ENCODE assay signal across 25 mouse cellular contexts in the genomic region with DNA sequence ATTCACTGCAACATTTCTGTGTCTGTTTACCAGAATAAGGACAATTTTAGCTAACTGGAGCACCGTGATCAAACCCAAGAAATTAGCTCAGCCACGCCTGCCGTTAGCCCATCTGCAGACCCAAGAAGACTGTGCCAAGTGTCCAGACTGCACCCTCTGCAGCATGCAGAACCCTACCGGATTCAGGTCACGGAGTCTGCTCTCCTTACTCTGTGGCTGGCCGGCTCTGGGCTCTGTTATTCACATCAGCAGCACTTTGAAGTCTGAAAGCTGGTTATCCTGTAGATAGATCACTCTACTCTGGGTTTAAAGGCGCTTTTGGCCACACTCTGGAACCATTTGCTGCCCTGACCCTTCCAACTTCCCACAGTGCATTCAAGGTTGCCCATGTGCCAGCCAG. TPM values are rescaled to one million over a fixed set of nuclear protein-coding genes. Genes with fewer than 3 reads are reported as not detected.
DNase-seq lines count a peak whose midpoint lies in the region; ATAC-seq and TF ChIP-seq lines count a peak whose summit lies in the region.
"Had no signal": no experiment of that assay in that cellular context is flagged by ENCODE, and none has a peak within 500 bp of the region (broad histone marks: within the 10 kb centered on the region; RNA-seq: fewer than 3 reads in every experiment).

No protein-coding gene starts in this region.

- H3K9me3 ChIP-seq in midbrain, postnatal 0 days (ENCODE audit: low read length): no peaks in the 10 kb centered on the region
- no peaks in the 10 kb centered on the region for H3K9me3 ChIP-seq in midbrain, embryonic 10.5 days (replicated peaks)
- no peaks in the 10 kb centered on the region for H3K9me3 ChIP-seq in limb, embryonic 10.5 days (replicated peaks)
- H3K9me3 ChIP-seq: forebrain, embryonic 15.5 days; hindbrain, embryonic 15.5 days; limb, embryonic 15.5 days; megakaryocyte, embryonic 14.5 days; neural tube, embryonic 13.5 days; stomach, embryonic 15.5 days had no signal

- no peak overlapping the region for H3K4me3 ChIP-seq in midbrain, postnatal 0 days (ENCODE audit: low read depth, low read length)
- no peak overlapping the region for H3K4me3 ChIP-seq in midbrain, embryonic 10.5 days
- H3K4me3 ChIP-seq in limb, embryonic 10.5 days: no peak overlapping the region
- H3K4me3 ChIP-seq: forebrain, embryonic 15.5 days; hindbrain, embryonic 15.5 days; layer of hippocampus, adult 2 months; limb, embryonic 15.5 days; megakaryocyte, embryonic 14.5 days; neural tube, embryonic 13.5 days; stomach, embryonic 15.5 days had no signal

- no peak overlapping the region for H3K9ac ChIP-seq in midbrain, postnatal 0 days (replicated peaks; ENCODE audit: low read length, poor library complexity, severe bottlenecking)
- H3K9ac ChIP-seq: forebrain, embryonic 15.5 days; hindbrain, embryonic 15.5 days; limb, embryonic 15.5 days; liver, embryonic 14.5 days; lung, embryonic 14.5 days; neural tube, embryonic 13.5 days; stomach, embryonic 15.5 days had no signal

- no peaks in the 10 kb centered on the region for H3K27me3 ChIP-seq in midbrain, postnatal 0 days (ENCODE audit: insufficient read depth, low read length)
- H3K27me3 ChIP-seq in midbrain, embryonic 10.5 days (ENCODE audit: low read depth, poor library complexity, severe bottlenecking): no peaks in the 10 kb centered on the region
- H3K27me3 ChIP-seq in limb, embryonic 10.5 days (ENCODE audit: low read depth, poor library complexity, severe bottlenecking): no peaks in the 10 kb centered on the region
- H3K27me3 ChIP-seq: forebrain, embryonic 15.5 days; hindbrain, embryonic 15.5 days; limb, embryonic 15.5 days; stomach, embryonic 15.5 days had no signal

- DNase-seq in midbrain, postnatal 0 days (ENCODE audit: low spot score): peak; percentile 51
- DNase-seq in midbrain, embryonic 10.5 days (ENCODE audit: low spot score): no peak
- peak; percentile 88 for DNase-seq in cerebellum, adult 11-12 months
- DNase-seq in cerebellum, postnatal 10 days: peak; percentile 90 to 91
- DNase-seq in gastrocnemius, postnatal 36 days: no peak
- no peak for DNase-seq in limb, embryonic 10.5 days (ENCODE audit: low spot score)
- DNase-seq in retina, embryonic 14.5 days (ENCODE audit: low spot score): no peak
- DNase-seq: adrenal gland, postnatal 10 days; kidney, adult 9 months; kidney, postnatal 14 days; lung, embryonic 14.5 days; right cerebral cortex, adult 18-20 months; right cerebral cortex, postnatal 4 days; thymus, postnatal 25 days had no signal

- no peak for ATAC-seq in midbrain, postnatal 0 days (ENCODE audit: low FRiP score)
- ATAC-seq: activated CD4-positive, CD25-positive, alpha-beta regulatory T cell, adult 4 months; forebrain, embryonic 15.5 days; intestine, embryonic 16.5 days had no signal

- TF ChIP-seq CTCF in midbrain, postnatal 0 days (IDR thresholded peaks at IDR 0.05): no peak

- no peaks in the 10 kb centered on the region for H3K36me3 ChIP-seq in midbrain, postnatal 0 days (ENCODE audit: insufficient read depth, low read length)
- H3K36me3 ChIP-seq in midbrain, embryonic 10.5 days: no peaks in the 10 kb centered on the region
- no peaks in the 10 kb centered on the region for H3K36me3 ChIP-seq in limb, embryonic 10.5 days
- H3K36me3 ChIP-seq: forebrain, embryonic 15.5 days; hindbrain, embryonic 15.5 days; limb, embryonic 15.5 days; neural tube, embryonic 13.5 days; stomach, embryonic 15.5 days had no signal

- intact Hi-C loops in gastrocnemius, postnatal 36 days (cut with DNase I): no loop called here

- no peak overlapping the region for H3K27ac ChIP-seq in midbrain, postnatal 0 days (ENCODE audit: low read depth, low read length)
- no peak overlapping the region for H3K27ac ChIP-seq in midbrain, embryonic 10.5 days (replicated peaks)
- H3K27ac ChIP-seq in limb, embryonic 10.5 days: no peak overlapping the region
- H3K27ac ChIP-seq: forebrain, embryonic 15.5 days; hindbrain, embryonic 15.5 days; limb, embryonic 15.5 days; liver, embryonic 14.5 days; neural tube, embryonic 13.5 days; stomach, embryonic 15.5 days had no signal

- WGBS in midbrain, postnatal 0 days: 69% methylated on average over 7 of the region's 7 CpGs
- WGBS in midbrain, embryonic 10.5 days: 78% methylated on average over 7 of the region's 7 CpGs
- 69% methylated on average over 7 of the region's 7 CpGs for WGBS in limb, embryonic 10.5 days

- H3K4me2 ChIP-seq in midbrain, postnatal 0 days (ENCODE audit: low read depth, low read length, poor library complexity, severe bottlenecking): no peak overlapping the region
- H3K4me2 ChIP-seq: forebrain, embryonic 15.5 days; heart, embryonic 11.5 days; hindbrain, embryonic 15.5 days; limb, embryonic 15.5 days; lung, embryonic 14.5 days; neural tube, embryonic 13.5 days; stomach, embryonic 15.5 days had no signal

- no peaks in the 10 kb centered on the region for H3K4me1 ChIP-seq in midbrain, postnatal 0 days (ENCODE audit: insufficient read depth, low read length)
- 0 out of 2 replicates have a peak, but pooled peaks cover 2% of the 10 kb centered on the region for H3K4me1 ChIP-seq in midbrain, embryonic 10.5 days
- no peaks in the 10 kb centered on the region for H3K4me1 ChIP-seq in limb, embryonic 10.5 days
- H3K4me1 ChIP-seq: forebrain, embryonic 15.5 days; hindbrain, embryonic 15.5 days; limb, embryonic 15.5 days; neural tube, embryonic 13.5 days; stomach, embryonic 15.5 days had no signal

RNA-seq across cellular contexts. Expression of a gene that starts 4.5 kb away (rescaled TPM):
- total RNA-seq in midbrain, postnatal 0 days (2014; rRNA removed): 38.0 and 45.1 TPM in 2 replicates
- polyA plus RNA-seq in midbrain, postnatal 0 days (2015; fragmentation: Nextera tagmentation; extraction: Ambion mirVana): 12.2 and 14.2 TPM in 2 replicates
- polyA plus RNA-seq in midbrain, embryonic 10.5 days (2016; fragmentation: Nextera tagmentation; extraction: Ambion mirVana): 15.1 and 15.5 TPM in 2 replicates
- 10 to 100 TPM; 19.7 to 20.7 TPM for total RNA-seq in gastrocnemius, postnatal 36 days (2021)
- polyA plus RNA-seq in limb, embryonic 10.5 days (2016; fragmentation: Nextera tagmentation; extraction: Ambion mirVana): 15.9 and 17.9 TPM in 2 replicates

RNA-seq across cellular contexts. Expression of a gene that starts 35.9 kb away (rescaled TPM):
- total RNA-seq in midbrain, postnatal 0 days (2014; rRNA removed): 46.2 and 57.2 TPM in 2 replicates
- polyA plus RNA-seq in midbrain, postnatal 0 days (2015; fragmentation: Nextera tagmentation; extraction: Ambion mirVana): 133 and 142 TPM in 2 replicates
- polyA plus RNA-seq in midbrain, embryonic 10.5 days (2016; fragmentation: Nextera tagmentation; extraction: Ambion mirVana): 961 and 1,033 TPM in 2 replicates
- total RNA-seq in gastrocnemius, postnatal 36 days (2021): 10 to 100 TPM; 36.4 to 49.2 TPM
- 583 and 781 TPM in 2 replicates for polyA plus RNA-seq in limb, embryonic 10.5 days (2016; fragmentation: Nextera tagmentation; extraction: Ambion mirVana)

RNA-seq across cellular contexts. Expression of a gene that starts 40.6 kb away (rescaled TPM):
- total RNA-seq in midbrain, postnatal 0 days (2014; rRNA removed): 0.99 and 1.5 TPM in 2 replicates
- 0.38 and 0.62 TPM in 2 replicates for polyA plus RNA-seq in midbrain, postnatal 0 days (2015; fragmentation: Nextera tagmentation; extraction: Ambion mirVana)
- 0.86 and 0.87 TPM in 2 replicates for polyA plus RNA-seq in midbrain, embryonic 10.5 days (2016; fragmentation: Nextera tagmentation; extraction: Ambion mirVana)
- 1 to 10 TPM; 1.3 to 1.7 TPM for total RNA-seq in gastrocnemius, postnatal 36 days (2021)
- 0.80 and 0.86 TPM in 2 replicates for polyA plus RNA-seq in limb, embryonic 10.5 days (2016; fragmentation: Nextera tagmentation; extraction: Ambion mirVana)

Comparison
In these comparisons a context has a peak if more than half of its experiments do, and no peak if none do; other contexts are left out.
1. DNase-seq: peak in midbrain, postnatal 0 days (single experiment), cerebellum, adult 11-12 months (single experiment) and cerebellum, postnatal 10 days (2 of 2); none in midbrain, embryonic 10.5 days (single experiment), gastrocnemius, postnatal 36 days (0 of 2), limb, embryonic 10.5 days (single experiment) and retina, embryonic 14.5 days (single experiment).